Mouse (Mus musculus) CD4-positive naive resting alpha-beta T cell, adult 76 days (primary cell): ENCODE results near the gene Pknox1. TPM values are rescaled to one million over a fixed set of nuclear protein-coding genes. Genes with fewer than 3 reads are reported as not detected.

ENCODE experiments used
- total RNA-seq: library from RNA; stranded (reverse); gene quantifications from one replicate; pipeline ENCODE4 v1.2.4, GENCODE M21; 2023

The Pknox1 gene
- total RNA-seq = 68.8 TPM

GRCm38 (mm10) chr17:31564015-31564857 is at the start of gene Pknox1:
Pknox1 (plus strand) TSS chr17:31564734.

DNA sequence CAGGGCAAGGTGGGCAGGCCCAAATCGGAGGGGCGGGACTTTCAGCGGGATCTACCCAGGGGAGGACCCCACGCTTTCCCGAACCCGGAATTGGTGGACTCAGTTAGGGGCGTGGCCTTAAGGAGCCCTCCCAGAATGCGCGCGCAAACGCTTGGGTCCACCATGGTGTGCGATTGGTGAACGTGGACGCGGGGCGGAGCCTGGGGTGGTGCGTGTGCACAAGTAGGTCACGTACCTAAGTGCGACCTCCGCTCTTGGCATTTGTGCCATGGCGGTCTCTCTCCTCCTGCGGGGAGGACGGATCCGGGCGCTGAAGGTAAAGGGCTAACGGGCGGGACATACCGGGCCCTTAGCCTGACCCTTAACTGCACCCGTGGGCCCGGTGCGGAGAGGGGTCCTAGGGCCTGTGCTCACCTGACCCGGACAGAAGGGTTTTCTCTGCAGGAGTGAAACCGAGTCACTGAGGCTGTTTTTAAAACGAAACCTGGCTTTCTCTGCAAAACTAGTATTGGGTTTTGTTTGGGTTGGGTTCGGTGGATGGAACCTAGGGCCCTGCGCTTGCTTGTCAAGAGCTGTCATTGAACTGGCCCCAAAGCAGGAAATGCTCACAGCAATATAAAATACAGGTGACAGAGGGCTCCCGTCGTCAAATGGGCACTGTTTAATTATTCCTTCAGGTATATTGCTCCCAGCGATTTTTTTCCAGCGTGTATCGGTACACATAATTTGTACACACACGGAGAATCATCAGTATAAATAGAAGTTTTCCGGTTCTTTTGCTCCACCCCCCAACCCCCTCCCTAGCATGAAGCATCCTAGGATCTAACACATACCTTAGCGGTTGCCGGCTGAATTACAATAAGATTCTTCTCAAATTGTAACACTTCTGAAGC is 44.3 kb upstream of the Pknox1 start, which contains the start of the genes Wdr4 and Ndufv3:
Gene Wdr4 (minus strand): TSS at position 35 of the 893 bp plus-strand sequence.
Gene Ndufv3 (plus strand): TSS at position 170 of the 893 bp plus-strand sequence.

DNA sequence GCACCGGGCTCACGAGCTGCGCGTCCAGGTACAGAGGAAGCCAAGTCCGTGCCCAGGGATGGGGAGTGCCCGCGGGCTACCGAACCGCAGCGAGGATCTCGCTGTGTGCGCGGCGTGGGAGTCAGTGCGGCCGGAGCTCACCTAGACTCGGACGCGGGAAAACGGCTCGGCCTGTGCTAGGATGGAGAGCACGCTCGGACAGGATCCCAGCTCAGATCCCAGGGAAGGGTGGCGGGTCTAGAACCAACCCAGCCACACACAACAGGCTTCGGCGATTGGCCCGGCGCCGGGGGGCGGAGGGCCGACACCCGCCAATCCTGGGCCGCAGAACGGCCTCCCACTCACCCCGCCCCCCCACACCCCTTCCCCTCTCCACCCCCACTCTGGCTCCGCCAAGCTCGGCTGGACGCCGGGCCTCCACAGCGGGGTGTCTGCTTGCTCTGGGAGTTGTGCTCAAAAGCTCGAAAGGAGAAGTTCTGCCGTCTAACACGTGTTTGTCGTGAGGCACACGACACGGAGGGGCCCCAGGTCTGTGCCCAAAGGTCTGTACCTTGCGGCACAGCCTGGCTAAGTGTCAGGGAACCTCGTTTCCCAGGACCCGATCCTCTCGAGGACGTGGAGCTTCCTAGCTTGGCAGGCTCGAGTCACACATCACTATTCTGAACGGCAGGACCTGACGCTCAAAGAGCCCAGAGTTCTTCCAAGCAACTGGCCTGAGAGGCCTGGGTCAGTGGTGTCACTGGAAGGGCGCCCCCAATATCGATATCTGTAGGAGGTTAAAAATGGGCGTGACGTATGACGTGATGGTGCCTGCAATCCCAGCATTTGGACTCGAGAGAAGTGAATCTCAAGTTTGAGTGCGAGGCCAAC is 72.6 kb downstream of the Pknox1 start, which contains the start of gene Cbs:
Gene Cbs (minus strand): TSS at position 297 of the 870 bp plus-strand sequence.

Other genes with a start within 250 kb of the Pknox1 start
- gene Pde9a, start 178.5 kb upstream of the Pknox1 start, total RNA-seq = 1.2 TPM
- gene Wdr4, start 44.8 kb upstream of the Pknox1 start, total RNA-seq = 47.8 TPM
- gene Ndufv3, start 44.6 kb upstream of the Pknox1 start, total RNA-seq = 95.1 TPM
- not detected for gene Cbs, start 72.5 kb downstream of the Pknox1 start, total RNA-seq
- 381 TPM for gene U2af1, start 94.2 kb downstream of the Pknox1 start, total RNA-seq
- gene Cryaa, start 113.1 kb downstream of the Pknox1 start, total RNA-seq = not detected